Mouse (Mus musculus) embryonic facial prominence, embryonic 14.5 days (tissue): ENCODE measurements around the gene Dctn1. TPM values are rescaled to one million over a fixed set of nuclear protein-coding genes. Genes with fewer than 3 reads are reported as not detected.
A peak's percentile ranks its signal among the peaks of the same experiment; 100 is the strongest.

Experiments used
- ATAC-seq: fragments of 200-750 bp; cut with Nextera tagmentation; 2 replicates; pipeline ENCODE4 v1.8.0; 2017; ENCODE audit warnings: low read depth, moderate number of reproducible peaks, moderate TSS enrichment
- DNase-seq: peaks from one replicate; pipeline ENCODE4 v3.0.0-alpha.2; 2015; ENCODE audit warnings: low spot score
- H3K27ac ChIP-seq: fragments of 300-500 bp; sonication (generic); replicated peaks from 2 replicates; pipeline ENCODE4 v1.5.1; 2014; ENCODE audit warnings: low read depth, mild to moderate bottlenecking, low read length, moderate library complexity
- H3K27me3 ChIP-seq: fragments of 300-500 bp; sonication (generic); replicated peaks from 2 replicates; pipeline ENCODE4 v1.6.1; 2014; ENCODE audit warnings: low read length; ENCODE audit not compliant: control insufficient read depth, insufficient read depth
- H3K36me3 ChIP-seq: fragments of 300-500 bp; sonication (generic); 2 replicates; pipeline ENCODE4 v1.6.1; 2014; ENCODE audit warnings: low read length, mixed read lengths; ENCODE audit not compliant: control insufficient read depth, insufficient read depth
- H3K4me1 ChIP-seq: fragments of 300-500 bp; sonication (generic); 2 replicates; pipeline ENCODE4 v1.6.1; 2014; ENCODE audit warnings: antibody characterized with exemption, low read length; ENCODE audit not compliant: control insufficient read depth, insufficient read depth
- H3K4me2 ChIP-seq: fragments of 300-500 bp; sonication (generic); 2 replicates; pipeline ENCODE4 v1.6.1; 2014; ENCODE audit warnings: low read depth, mild to moderate bottlenecking, low read length, moderate library complexity, mixed read lengths
- H3K4me3 ChIP-seq: fragments of 300-500 bp; sonication (generic); 2 replicates; pipeline ENCODE4 v1.5.1; 2014; ENCODE audit warnings: low read depth, mild to moderate bottlenecking, low read length
- H3K9ac ChIP-seq: fragments of 300-500 bp; sonication (generic); 2 replicates; pipeline ENCODE4 v1.6.1; 2014; ENCODE audit warnings: low read depth, mild to moderate bottlenecking, low read length, moderate library complexity, mixed read lengths
- H3K9me3 ChIP-seq: fragments of 300-500 bp; sonication (generic); 2 replicates; pipeline ENCODE4 v1.6.1; 2016; ENCODE audit warnings: low read length; ENCODE audit not compliant: control insufficient read depth
- WGBS: fragments of 180-500 bp; shearing (Covaris S2); extraction: QIAGEN DNeasy Blood & Tissue Kit; methylation state at CpG from one replicate; pipeline ENCODE4 v1.1.7; 2014; 5-methylcytosine and 5-hydroxymethylcytosine counted together
- polyA plus RNA-seq: library from polyadenylated mRNA; unstranded; fragments of >200 nt; fragmentation: Nextera tagmentation; extraction: Ambion mirVana; gene quantifications from 2 replicates; pipeline ENCODE4 v1.2.1, GENCODE M21; 2014

The Dctn1 gene
- polyA plus RNA-seq, 1 experiment from 2014 or later, result 84.5 TPM

DNA sequence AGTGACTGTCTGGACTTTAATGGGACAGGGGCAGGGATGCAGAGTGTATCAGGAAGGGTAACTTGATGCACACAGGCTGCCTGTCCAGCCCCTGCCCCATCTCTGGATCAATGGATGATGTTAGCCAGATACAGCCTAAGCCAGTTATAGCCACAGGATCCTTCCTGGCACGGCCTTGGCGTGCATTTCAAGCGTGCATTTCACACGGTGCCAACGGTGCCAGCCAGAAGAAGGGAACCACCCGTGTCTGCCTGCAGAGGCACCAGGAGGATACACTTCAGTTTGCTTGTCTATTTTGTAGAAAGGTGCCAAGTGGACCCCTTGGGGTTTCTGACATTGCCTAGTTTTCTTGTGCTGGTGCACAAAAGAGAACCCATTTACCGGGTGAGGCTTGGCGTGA is 25.7 kb upstream of the Dctn1 start:
- no peak overlapping the region for H3K4me3 ChIP-seq
- no peak for DNase-seq
- no peaks in the 10 kb centered on the region for H3K36me3 ChIP-seq
- no peak for ATAC-seq
- H3K27me3 ChIP-seq, result no peaks in the 10 kb centered on the region
- WGBS, result 80% methylated on average over 8 of the region's 8 CpGs
- H3K4me2 ChIP-seq, result no peak overlapping the region
- H3K27ac ChIP-seq, result no peak overlapping the region
- H3K9ac ChIP-seq, result 0 out of 2 replicates have a peak overlapping the region, but pooled peaks have one; percentile 74
- H3K9me3 ChIP-seq, result no peaks in the 10 kb centered on the region
- H3K4me1 ChIP-seq, result peaks cover 45% of the 10 kb centered on the region

- no peak for DNase-seq
- Histone ChIP-seq H3K9me3 (no peaks in the 10 kb centered on the region), H3K4me3 (peak overlapping the region; percentile 28), H3K36me3 (peaks cover 10% of the 10 kb centered on the region; the same call in 1 of the 2 replicates), H3K9ac (peak overlapping the region; percentile 62), H3K27ac (no peak overlapping the region), H3K4me2 (peak overlapping the region; percentile 70), H3K4me1 (peaks cover 29% of the 10 kb centered on the region), H3K27me3 (no peaks in the 10 kb centered on the region)
- WGBS, result 26% methylated on average over 4 of the region's 4 CpGs
- ATAC-seq, result no peak
These were observed 24.1 kb upstream of the Dctn1 start for GRCm38 (mm10) chr6:83141636-83142035.

- H3K4me1 ChIP-seq, result peaks cover 28% of the 10 kb centered on the region
These were observed 23.4 kb upstream of the Dctn1 start for GRCm38 (mm10) chr6:83142211-83142731.

DNA sequence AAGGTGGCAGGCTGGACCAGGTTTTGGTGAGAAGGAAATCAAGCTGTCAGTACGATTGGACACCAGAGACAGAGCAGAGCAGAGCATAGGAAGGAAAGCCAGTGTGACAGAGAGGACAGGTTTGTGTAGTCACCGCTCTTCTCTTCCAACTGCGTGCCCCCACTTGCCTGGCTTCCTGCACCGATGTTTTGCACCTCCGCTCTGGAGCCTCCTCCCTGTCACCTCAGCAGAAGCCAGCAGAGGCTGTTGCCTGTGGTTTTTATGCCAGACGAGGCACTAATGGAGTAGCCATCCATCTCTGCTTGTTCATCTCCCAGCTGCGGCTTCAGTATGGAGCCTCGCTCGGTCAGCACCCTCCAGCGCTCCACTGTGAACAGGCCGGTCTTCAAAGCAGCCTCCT is 22.8 kb upstream of the Dctn1 start:
- DNase-seq (peak; percentile 53), ATAC-seq (no peak)
- Histone ChIP-seq H3K36me3 (peaks cover 22% of the 10 kb centered on the region), H3K9ac (no peak overlapping the region), H3K4me2 (peak overlapping the region; percentile 70), H3K9me3 (no peaks in the 10 kb centered on the region), H3K27ac (peak overlapping the region; percentile 33), H3K4me1 (peaks cover 28% of the 10 kb centered on the region), H3K4me3 (no peak overlapping the region), H3K27me3 (no peaks in the 10 kb centered on the region)
- WGBS, result 61% methylated on average over 11 of the region's 11 CpGs

More at GRCm38 (mm10) chr6:83142211-83142731, 23.4 kb upstream of the Dctn1 start:
- Histone ChIP-seq H3K4me2 (peak overlapping the region; percentile 70), H3K27ac (peak overlapping the region; percentile 33), H3K9me3 (no peaks in the 10 kb centered on the region), H3K36me3 (peaks cover 17% of the 10 kb centered on the region), H3K27me3 (no peaks in the 10 kb centered on the region), H3K9ac (peak overlapping the region; percentile 62), H3K4me3 (peak overlapping the region; percentile 28)
- DNase-seq (no peak), ATAC-seq (no peak)
- WGBS, result 8% methylated on average over 37 of the region's 41 CpGs

GRCm38 (mm10) chr6:83145209-83145608 is 20.5 kb upstream of the Dctn1 start:
- 84% methylated on average over 2 of the region's 2 CpGs for WGBS
- Histone ChIP-seq H3K27me3 (no peaks in the 10 kb centered on the region), H3K4me2 (no peak overlapping the region), H3K36me3 (peaks cover 45% of the 10 kb centered on the region), H3K9ac (no peak overlapping the region), H3K9me3 (no peaks in the 10 kb centered on the region), H3K4me1 (peaks cover 11% of the 10 kb centered on the region), H3K4me3 (no peak overlapping the region), H3K27ac (0 out of 2 replicates have a peak overlapping the region, but pooled peaks have one; percentile 8)
- ATAC-seq, result no peak
- no peak for DNase-seq

GRCm38 (mm10) chr6:83145805-83146204 is 19.9 kb upstream of the Dctn1 start:
- 63% methylated on average over 9 of the region's 9 CpGs for WGBS
- Histone ChIP-seq H3K4me2 (no peak overlapping the region), H3K36me3 (peaks cover 51% of the 10 kb centered on the region), H3K27me3 (no peaks in the 10 kb centered on the region), H3K9me3 (no peaks in the 10 kb centered on the region), H3K27ac (peak overlapping the region; percentile 8; the same call in 1 of the 2 replicates), H3K4me1 (peaks cover 11% of the 10 kb centered on the region), H3K4me3 (no peak overlapping the region), H3K9ac (0 out of 2 replicates have a peak overlapping the region, but pooled peaks have one; percentile 14)
- no peak for DNase-seq
- ATAC-seq, result no peak

DNA sequence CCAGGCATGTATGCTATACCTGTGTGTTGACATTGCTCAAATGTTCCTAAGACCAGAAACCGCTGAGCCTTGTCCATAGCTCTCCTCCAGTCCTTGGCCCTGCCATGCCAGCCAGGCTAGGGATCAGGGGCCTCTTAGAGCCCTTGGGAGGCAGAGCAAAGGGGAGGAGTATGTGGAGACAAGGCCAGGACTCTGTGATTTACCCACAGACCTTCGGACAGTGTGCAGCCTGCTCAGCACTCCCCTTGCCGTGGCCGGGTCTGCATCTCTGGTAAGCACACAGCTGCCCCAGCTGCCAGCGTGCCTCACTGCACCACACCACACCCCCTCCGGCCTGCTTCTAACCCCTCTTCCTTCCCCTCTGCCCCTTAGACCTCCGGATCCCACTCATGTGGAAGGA is 18.4 kb upstream of the Dctn1 start:
- Histone ChIP-seq H3K4me3 (no peak overlapping the region), H3K36me3 (peaks cover 65% of the 10 kb centered on the region), H3K27me3 (no peaks in the 10 kb centered on the region), H3K27ac (no peak overlapping the region), H3K9ac (no peak overlapping the region), H3K4me2 (no peak overlapping the region), H3K9me3 (no peaks in the 10 kb centered on the region), H3K4me1 (peaks cover 3% of the 10 kb centered on the region)
- WGBS, result 56% methylated on average over 7 of the region's 7 CpGs
- no peak for DNase-seq
- ATAC-seq, result no peak

- H3K4me1 ChIP-seq, result no peaks in the 10 kb centered on the region
- no peak overlapping the region for H3K27ac ChIP-seq
- DNase-seq, result no peak
- H3K4me3 ChIP-seq, result no peak overlapping the region
- no peak overlapping the region for H3K9ac ChIP-seq
- H3K4me2 ChIP-seq, result no peak overlapping the region
- no peak for ATAC-seq
- H3K27me3 ChIP-seq, result no peaks in the 10 kb centered on the region
- H3K9me3 ChIP-seq, result no peaks in the 10 kb centered on the region
- peaks cover 60% of the 10 kb centered on the region for H3K36me3 ChIP-seq
- 50% methylated on average over 4 of the region's 8 CpGs for WGBS
These were observed 14.0 kb upstream of the Dctn1 start for GRCm38 (mm10) chr6:83151721-83152120.

DNA sequence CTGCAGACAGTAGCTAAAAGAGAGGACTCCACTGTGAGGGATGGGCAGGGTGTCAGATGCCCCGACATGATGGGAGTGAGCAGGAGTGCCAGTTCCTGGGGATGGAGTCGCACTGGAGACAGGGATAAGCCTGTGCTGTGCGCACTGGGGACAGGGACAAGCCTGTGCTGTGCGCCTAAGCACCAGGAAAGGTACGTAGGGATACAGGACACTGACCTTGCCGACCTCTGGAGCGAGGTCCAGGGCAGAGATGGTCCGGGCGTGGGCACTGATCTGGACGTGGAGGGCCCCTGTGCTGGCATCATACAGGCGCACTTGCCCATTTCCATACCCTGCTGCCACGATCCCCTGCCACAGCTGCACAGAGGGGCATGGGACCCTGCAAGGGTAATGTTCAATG is 12.7 kb upstream of the Dctn1 start:
- peaks cover 48% of the 10 kb centered on the region for H3K36me3 ChIP-seq
- ATAC-seq (no peak), DNase-seq (no peak)
- 78% methylated on average over 9 of the region's 12 CpGs for WGBS
- no peak overlapping the region for H3K4me3 ChIP-seq
- no peaks in the 10 kb centered on the region for H3K27me3 ChIP-seq
- H3K4me2 ChIP-seq, result no peak overlapping the region
- H3K9ac ChIP-seq, result no peak overlapping the region
- no peaks in the 10 kb centered on the region for H3K9me3 ChIP-seq
- H3K27ac ChIP-seq, result no peak overlapping the region
- no peaks in the 10 kb centered on the region for H3K4me1 ChIP-seq
